Mouse (Mus musculus): Measurements from ENCODE around the gene 4833439L19Rik.

DNA sequence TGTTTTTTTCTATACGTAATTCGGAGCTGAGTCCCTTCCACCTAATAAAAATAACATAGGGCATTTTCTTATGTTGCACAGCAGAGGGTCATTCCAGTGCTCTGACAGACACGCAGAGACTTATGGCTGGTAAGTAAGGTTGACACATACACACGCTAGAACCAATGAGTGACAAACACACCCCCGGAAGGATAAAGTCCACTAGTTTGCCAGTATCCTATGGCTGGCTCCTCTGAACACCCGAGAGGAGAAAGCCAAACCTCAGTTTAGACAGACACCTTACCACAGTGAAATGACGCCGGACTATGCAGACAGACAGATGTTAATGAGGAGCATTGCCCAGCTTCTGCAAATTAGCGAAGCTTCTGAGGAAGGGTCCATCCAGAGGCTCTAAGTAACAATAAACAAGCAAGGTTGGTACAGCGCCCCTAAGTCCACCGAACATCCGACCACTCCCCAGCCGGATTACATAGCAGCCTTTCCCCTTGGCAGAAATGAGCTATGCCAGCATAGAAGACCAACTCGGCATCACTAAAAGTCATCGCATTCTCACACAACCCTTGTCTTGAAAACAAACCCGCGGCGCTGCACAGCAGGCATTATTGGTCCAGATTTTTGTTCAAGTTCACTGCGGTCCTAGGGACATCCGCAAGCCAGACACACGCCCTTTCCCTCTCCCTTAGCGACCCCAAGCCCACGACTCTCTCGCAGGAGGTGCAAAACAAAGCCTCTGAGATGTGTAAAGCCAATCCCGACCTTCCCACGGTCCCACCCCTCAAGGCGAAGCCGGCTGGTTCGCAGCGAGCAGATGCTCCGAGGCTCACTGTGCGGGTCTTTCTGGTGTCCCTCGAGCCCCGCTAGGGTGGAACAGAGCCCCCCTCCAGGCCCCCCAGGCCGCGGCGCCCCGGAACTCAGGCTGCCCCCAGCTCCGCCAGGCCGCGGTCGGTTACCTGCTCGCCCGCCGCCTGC lies 719 bp downstream of the 4833439L19Rik start:
- TF ChIP-seq POLR2AphosphoS2 (IDR thresholded peaks at IDR 0.05; ENCODE audit: low read depth, low read length) (no peak), CTCF (conservative IDR thresholded peaks at IDR 0.05 in 1 of 2, IDR thresholded peaks at IDR 0.05 in 1 of 2; ENCODE audit: low read depth in 2 of 2, low read length in 2 of 2) (no peak), IRF4 (IDR thresholded peaks at IDR 0.05; ENCODE audit: low read depth, low read length) (no peak), POLR2A (IDR thresholded peaks at IDR 0.05; ENCODE audit: low read depth, low read length) (no peak), SIN3A (IDR thresholded peaks at IDR 0.05; ENCODE audit: low read length) (no peak; the same call in 1 of the 2 replicates), ZMIZ1 (IDR thresholded peaks at IDR 0.05; ENCODE audit: low read depth, low read length) (no peak), MAZ (IDR thresholded peaks at IDR 0.05; ENCODE audit: low read depth, low read length) (no peak), UBTF (IDR thresholded peaks at IDR 0.05; ENCODE audit: low read depth, low read length) (no peak), MAX (IDR thresholded peaks at IDR 0.05; ENCODE audit: low read length) (no peak; the same call in 1 of the 2 replicates), EP300 (IDR thresholded peaks at IDR 0.05; ENCODE audit: low read length) (no peak), ELF1 (IDR thresholded peaks at IDR 0.05; ENCODE audit: low read depth, low read length) (no peak), HCFC1 (IDR thresholded peaks at IDR 0.05; ENCODE audit: low read depth, low read length) (no peak), JUN (IDR thresholded peaks at IDR 0.05; ENCODE audit: insufficient read depth, low read depth, low read length) (no peak)

All from CH12.LX (cell line).